Mouse (Mus musculus): ENCODE data around the gene Lrrtm3. TPM values are rescaled to one million over a fixed set of nuclear protein-coding genes. Genes with fewer than 3 reads are reported as not detected.

Lrrtm3 gene
- polyA plus RNA-seq (2015; fragmentation: Nextera tagmentation; extraction: Ambion mirVana) = 38.5 and 41.5 TPM in 2 replicates

GRCm38 (mm10) chr10:64089680-64090460 is at the start of gene Lrrtm3:
TSS of gene Lrrtm3 (minus strand) at chr10:64090277.
- Histone ChIP-seq H3K27ac (replicated peaks) (peak within 1 kb of the TSS; percentile 82), H3K9ac (peak within 1 kb of the TSS; percentile 71), H3K27me3 (0 out of 2 replicates have a peak, but pooled peaks cover 2% of the 10 kb centered on the region), H3K36me3 (no peaks in the 10 kb centered on the region), H3K4me3 (peak within 1 kb of the TSS; percentile 57), H3K4me1 (replicated peaks) (peaks cover 15% of the 10 kb centered on the region), H3K4me2 (peak within 1 kb of the TSS; percentile 88), H3K9me3 (no peaks in the 10 kb centered on the region)
- peak; percentile 94 for ATAC-seq (ENCODE audit: low FRiP score, low read depth)
- WGBS = under 1% methylated on average over 22 of the region's 22 CpGs

- 20% methylated on average over 7 of the region's 7 CpGs for WGBS
- Histone ChIP-seq H3K27ac (replicated peaks) (no peak overlapping the region), H3K9me3 (no peaks in the 10 kb centered on the region), H3K27me3 (no peaks in the 10 kb centered on the region), H3K4me3 (no peak overlapping the region), H3K36me3 (no peaks in the 10 kb centered on the region), H3K4me2 (0 out of 2 replicates have a peak overlapping the region, but pooled peaks have one; percentile 15), H3K9ac (no peak overlapping the region), H3K4me1 (replicated peaks) (peaks cover 5% of the 10 kb centered on the region; the same call in 1 of the 2 replicates)
- ATAC-seq (ENCODE audit: low FRiP score, low read depth) = no peak
Measured at GRCm38 (mm10) chr10:64135481-64135880, 45.4 kb upstream of the Lrrtm3 start.

- Histone ChIP-seq H3K27me3 (no peaks in the 10 kb centered on the region), H3K36me3 (no peaks in the 10 kb centered on the region), H3K4me3 (no peak overlapping the region), H3K9ac (no peak overlapping the region), H3K4me1 (replicated peaks) (peaks cover 5% of the 10 kb centered on the region; the same call in 1 of the 2 replicates), H3K4me2 (no peak overlapping the region), H3K9me3 (no peaks in the 10 kb centered on the region), H3K27ac (replicated peaks) (no peak overlapping the region)
- WGBS = 77% methylated on average over 3 of the region's 3 CpGs
- no peak for ATAC-seq (ENCODE audit: low FRiP score, low read depth)
Measured at GRCm38 (mm10) chr10:64133461-64133860, 43.4 kb upstream of the Lrrtm3 start.

- Histone ChIP-seq H3K27me3 (no peaks in the 10 kb centered on the region), H3K4me3 (no peak overlapping the region), H3K27ac (replicated peaks) (no peak overlapping the region), H3K36me3 (no peaks in the 10 kb centered on the region), H3K9ac (no peak overlapping the region), H3K9me3 (no peaks in the 10 kb centered on the region), H3K4me2 (no peak overlapping the region), H3K4me1 (replicated peaks) (peaks cover 3% of the 10 kb centered on the region; the same call in 1 of the 2 replicates)
- ATAC-seq (ENCODE audit: low FRiP score, low read depth) = peak; percentile 85
- 44% methylated on average over 15 of the region's 15 CpGs for WGBS
Measured at GRCm38 (mm10) chr10:64130397-64131150, 40.5 kb upstream of the Lrrtm3 start.

GRCm38 (mm10) chr10:64118833-64119232 is 28.8 kb upstream of the Lrrtm3 start:
- no peaks in the 10 kb centered on the region for H3K27me3 ChIP-seq
- no peaks in the 10 kb centered on the region for H3K9me3 ChIP-seq
- no peak overlapping the region for H3K4me3 ChIP-seq
- no peaks in the 10 kb centered on the region for H3K36me3 ChIP-seq
- ATAC-seq (ENCODE audit: low FRiP score, low read depth) = no peak
- H3K4me2 ChIP-seq = no peak overlapping the region
- no peak overlapping the region for H3K9ac ChIP-seq
- H3K27ac ChIP-seq (replicated peaks) = no peak overlapping the region
- no peaks in the 10 kb centered on the region for H3K4me1 ChIP-seq (replicated peaks)
- 82% methylated on average over 3 of the region's 3 CpGs for WGBS

GRCm38 (mm10) chr10:64115246-64115645 is 25.2 kb upstream of the Lrrtm3 start:
- Histone ChIP-seq H3K36me3 (no peaks in the 10 kb centered on the region), H3K27ac (replicated peaks) (no peak overlapping the region), H3K4me2 (no peak overlapping the region), H3K9me3 (no peaks in the 10 kb centered on the region), H3K4me1 (replicated peaks) (no peaks in the 10 kb centered on the region), H3K4me3 (no peak overlapping the region), H3K27me3 (no peaks in the 10 kb centered on the region), H3K9ac (no peak overlapping the region)
- 96% methylated on average over 11 of the region's 11 CpGs for WGBS
- no peak for ATAC-seq (ENCODE audit: low FRiP score, low read depth)

- ATAC-seq (ENCODE audit: low FRiP score, low read depth) = no peak
- WGBS = 100% methylated on average over 1 of the region's 1 CpGs
Measured at GRCm38 (mm10) chr10:64096532-64096931, 6.5 kb upstream of the Lrrtm3 start.

GRCm38 (mm10) chr10:64088774-64089460 is 1.2 kb downstream of the Lrrtm3 start:
- no peak for ATAC-seq (ENCODE audit: low FRiP score, low read depth)
- peak overlapping the region; percentile 69; the same call in 1 of the 2 replicates for H3K27ac ChIP-seq (replicated peaks)
- WGBS = 20% methylated on average over 19 of the region's 19 CpGs

More at GRCm38 (mm10) chr10:64096532-64096931, 6.5 kb upstream of the Lrrtm3 start:
- Histone ChIP-seq H3K27ac (replicated peaks) (no peak overlapping the region), H3K4me3 (no peak overlapping the region), H3K36me3 (no peaks in the 10 kb centered on the region), H3K9ac (no peak overlapping the region), H3K4me1 (replicated peaks) (no peaks in the 10 kb centered on the region), H3K27me3 (no peaks in the 10 kb centered on the region), H3K4me2 (no peak overlapping the region), H3K9me3 (no peaks in the 10 kb centered on the region)

GRCm38 (mm10) chr10:64087936-64088773 is 1.9 kb downstream of the Lrrtm3 start:
- H3K9me3 ChIP-seq = no peaks in the 10 kb centered on the region
- H3K9ac ChIP-seq = peak overlapping the region; percentile 71
- H3K4me2 ChIP-seq = peak overlapping the region; percentile 88
- no peaks in the 10 kb centered on the region for H3K36me3 ChIP-seq
- H3K27ac ChIP-seq (replicated peaks) = peak overlapping the region; percentile 69
- ATAC-seq (ENCODE audit: low FRiP score, low read depth) = peak; percentile 6; the same call in 1 of the 2 replicates
- H3K27me3 ChIP-seq = 0 out of 2 replicates have a peak, but pooled peaks cover 2% of the 10 kb centered on the region
- H3K4me1 ChIP-seq (replicated peaks) = peaks cover 26% of the 10 kb centered on the region
- peak overlapping the region; percentile 57 for H3K4me3 ChIP-seq
- 3% methylated on average over 26 of the region's 26 CpGs for WGBS

More at GRCm38 (mm10) chr10:64088774-64089460, 1.2 kb downstream of the Lrrtm3 start:
- no peaks in the 10 kb centered on the region for H3K9me3 ChIP-seq
- H3K4me3 ChIP-seq = peak overlapping the region; percentile 57
- H3K4me1 ChIP-seq (replicated peaks) = peaks cover 18% of the 10 kb centered on the region
- 0 out of 2 replicates have a peak, but pooled peaks cover 2% of the 10 kb centered on the region for H3K27me3 ChIP-seq
- no peaks in the 10 kb centered on the region for H3K36me3 ChIP-seq
- H3K4me2 ChIP-seq = peak overlapping the region; percentile 88
- peak overlapping the region; percentile 71 for H3K9ac ChIP-seq

GRCm38 (mm10) chr10:64087521-64087920 is 2.6 kb downstream of the Lrrtm3 start:
- Histone ChIP-seq H3K36me3 (no peaks in the 10 kb centered on the region), H3K4me3 (peak overlapping the region; percentile 57), H3K4me2 (peak overlapping the region; percentile 88), H3K9me3 (no peaks in the 10 kb centered on the region), H3K27me3 (0 out of 2 replicates have a peak, but pooled peaks cover 2% of the 10 kb centered on the region), H3K9ac (peak overlapping the region; percentile 71), H3K27ac (replicated peaks) (peak overlapping the region; percentile 69), H3K4me1 (replicated peaks) (peaks cover 27% of the 10 kb centered on the region)
- WGBS = 2% methylated on average over 12 of the region's 12 CpGs
- ATAC-seq (ENCODE audit: low FRiP score, low read depth) = no peak
